Mouse (Mus musculus) layer of hippocampus, postnatal 10 days (tissue): Measurements from ENCODE around the gene Rgs3. TPM values are rescaled to one million over a fixed set of nuclear protein-coding genes. Genes with fewer than 3 reads are reported as not detected.

ENCODE experiments used
- DNase-seq, 2 experiments: peaks; one replicate each; pipeline ENCODE4 v3.0.0; 2021; ENCODE audit warnings: low spot score in 2 of 2
- total RNA-seq, 2 experiments: library from RNA; stranded (reverse); gene quantifications; 2 replicates each; pipeline ENCODE4 v1.2.3; 2021

Gene Rgs3
- total RNA-seq, 2 experiments from 2014 or later: 22.2 to 23.9 TPM

DNA sequence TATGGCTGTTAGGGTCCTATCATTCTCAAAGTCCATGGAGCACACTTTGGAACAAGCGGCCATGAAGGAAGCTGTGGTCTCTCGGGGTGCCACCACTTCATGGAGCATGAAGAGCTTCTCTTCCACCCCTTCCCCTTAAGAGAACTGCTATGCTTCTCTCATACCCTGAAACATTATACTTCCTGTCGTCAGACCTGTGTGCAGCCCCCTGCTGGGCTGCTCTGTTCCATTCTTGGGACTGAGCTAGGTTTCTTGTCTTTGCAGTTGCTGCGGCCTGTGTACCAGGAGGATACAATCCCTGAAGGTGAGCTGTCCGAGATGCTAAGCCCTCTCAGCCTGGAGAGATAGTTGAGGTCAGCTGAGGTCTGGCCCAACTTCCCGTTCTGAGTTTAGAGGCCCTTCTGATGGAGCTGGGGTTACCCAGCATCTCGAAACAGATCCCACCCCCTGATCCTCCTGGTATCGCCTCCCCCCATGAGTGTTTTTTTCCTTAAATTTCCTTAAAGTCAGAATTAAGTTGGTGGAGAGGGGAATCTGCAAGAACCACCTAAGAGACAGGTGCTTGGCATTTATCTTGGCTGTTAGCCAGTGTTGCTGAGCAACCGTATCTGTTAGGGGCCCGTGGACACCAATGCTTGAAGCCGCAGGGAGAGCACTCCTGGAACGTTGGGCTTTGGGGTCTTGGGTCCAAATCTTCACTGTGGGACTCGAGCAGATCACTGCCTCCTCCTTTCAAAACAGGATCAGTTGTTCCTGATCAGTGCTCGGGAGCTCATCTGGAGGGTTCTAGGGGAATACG, 66.8 kb downstream of the Rgs3 start:
- DNase-seq: no peak

DNA sequence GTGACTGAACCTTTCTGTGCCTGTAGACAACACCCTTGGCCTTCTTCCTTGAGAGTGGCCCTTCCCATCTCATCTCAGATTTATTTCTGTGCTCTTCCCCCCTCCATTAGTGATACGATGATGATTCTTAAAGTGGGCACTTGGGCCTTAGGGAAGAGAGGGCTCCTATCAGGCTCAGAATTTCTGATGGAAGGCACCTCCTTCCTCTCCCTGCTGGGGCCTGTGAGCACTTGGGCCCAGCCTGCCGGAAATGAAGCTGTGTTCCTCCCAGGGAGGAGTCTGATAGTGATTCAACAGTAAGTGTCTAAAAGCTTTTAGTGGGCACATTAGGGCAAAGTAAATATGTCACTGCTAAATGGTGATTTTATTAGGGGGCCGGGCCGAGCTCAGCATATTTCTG, 67.7 kb downstream of the Rgs3 start:
- DNase-seq: no peak

DNA sequence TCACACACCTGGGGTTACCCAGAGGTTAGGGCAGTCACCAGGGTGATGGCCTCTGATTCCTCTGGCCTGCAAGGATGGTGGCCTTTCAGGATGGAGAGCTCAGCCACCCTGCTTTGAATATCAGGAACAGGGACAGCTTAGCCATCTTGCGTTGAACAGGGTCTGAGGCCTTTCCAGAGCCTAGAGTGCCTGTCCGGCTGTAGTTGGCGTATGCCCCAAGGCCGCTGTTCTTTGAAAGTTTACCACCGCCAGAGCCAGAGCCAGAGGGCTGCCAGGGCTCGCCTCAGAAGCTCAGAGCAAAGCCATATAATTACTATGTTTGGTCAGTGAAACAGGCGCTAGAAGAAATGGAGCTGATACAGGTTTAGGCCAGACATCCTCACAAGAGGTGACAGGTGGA, 68.9 kb downstream of the Rgs3 start:
- DNase-seq: no peak

GRCm38 (mm10) chr4:62629461-62629860, 69.8 kb downstream of the Rgs3 start:
- DNase-seq: no peak

DNA sequence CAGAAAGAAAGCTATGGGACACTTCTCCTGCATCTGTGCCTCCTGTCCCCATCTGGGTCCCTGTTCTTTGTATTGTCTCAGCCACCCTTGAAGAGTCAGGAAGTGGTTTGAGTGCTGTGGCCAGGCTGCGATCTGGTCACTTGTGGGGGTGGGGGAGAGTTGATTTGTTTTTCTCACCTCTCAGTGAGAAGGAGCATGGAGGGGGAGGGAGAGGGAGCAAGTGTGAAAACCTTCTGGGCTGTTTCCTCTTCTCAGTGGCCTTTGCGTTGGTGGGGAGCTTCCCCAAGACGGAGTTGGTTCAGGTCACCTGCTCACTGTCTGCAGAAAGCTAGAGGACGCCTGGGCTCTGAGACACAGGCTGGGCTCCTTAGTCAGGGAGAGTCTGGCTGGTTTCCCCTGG, 70.3 kb downstream of the Rgs3 start:
- no peak for DNase-seq

DNA sequence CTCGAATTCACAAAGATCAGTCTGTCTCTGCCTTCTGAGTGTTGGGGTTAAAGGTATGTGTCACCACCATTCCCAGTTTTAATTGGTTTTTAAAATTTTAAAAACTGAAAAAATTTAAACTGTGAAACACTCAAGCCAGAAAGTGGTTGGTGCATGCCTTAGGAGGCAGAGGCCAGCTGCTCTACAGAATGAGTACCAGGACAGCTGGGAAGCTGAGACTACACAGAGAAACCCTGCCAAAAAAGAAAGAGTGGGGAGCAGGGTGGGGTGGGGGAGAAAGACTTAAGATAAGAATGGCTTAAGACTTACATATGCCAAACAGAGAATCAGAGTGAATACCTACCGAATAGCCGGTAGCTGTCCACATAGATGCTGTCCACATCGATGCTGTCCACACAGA, 73.6 kb downstream of the Rgs3 start:
- no peak for DNase-seq

- no peak for DNase-seq
Measured at GRCm38 (mm10) chr4:62634054-62634591, 74.5 kb downstream of the Rgs3 start.

- no peak for DNase-seq
Measured at GRCm38 (mm10) chr4:62634840-62635239, 75.2 kb downstream of the Rgs3 start.

DNA sequence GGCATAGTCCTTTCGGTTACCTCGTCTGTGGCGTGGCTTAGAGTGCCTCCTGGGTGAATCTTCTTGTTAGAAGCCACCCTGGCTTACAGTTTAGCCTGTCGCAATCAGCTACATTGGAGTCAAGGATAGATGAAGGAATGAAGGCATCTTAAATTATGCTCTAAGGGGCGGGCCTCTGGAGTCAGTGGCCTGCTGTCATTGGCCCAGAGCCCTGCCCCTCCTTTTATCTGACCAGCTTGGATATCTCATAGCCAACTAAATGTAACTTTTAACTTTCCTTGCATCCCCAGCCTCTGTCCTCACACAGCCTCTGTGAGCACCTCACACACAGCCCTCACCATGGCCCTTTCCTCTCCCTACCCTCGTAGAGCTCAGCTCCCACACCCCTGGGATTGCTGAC, 76.4 kb downstream of the Rgs3 start:
- DNase-seq: no peak

DNA sequence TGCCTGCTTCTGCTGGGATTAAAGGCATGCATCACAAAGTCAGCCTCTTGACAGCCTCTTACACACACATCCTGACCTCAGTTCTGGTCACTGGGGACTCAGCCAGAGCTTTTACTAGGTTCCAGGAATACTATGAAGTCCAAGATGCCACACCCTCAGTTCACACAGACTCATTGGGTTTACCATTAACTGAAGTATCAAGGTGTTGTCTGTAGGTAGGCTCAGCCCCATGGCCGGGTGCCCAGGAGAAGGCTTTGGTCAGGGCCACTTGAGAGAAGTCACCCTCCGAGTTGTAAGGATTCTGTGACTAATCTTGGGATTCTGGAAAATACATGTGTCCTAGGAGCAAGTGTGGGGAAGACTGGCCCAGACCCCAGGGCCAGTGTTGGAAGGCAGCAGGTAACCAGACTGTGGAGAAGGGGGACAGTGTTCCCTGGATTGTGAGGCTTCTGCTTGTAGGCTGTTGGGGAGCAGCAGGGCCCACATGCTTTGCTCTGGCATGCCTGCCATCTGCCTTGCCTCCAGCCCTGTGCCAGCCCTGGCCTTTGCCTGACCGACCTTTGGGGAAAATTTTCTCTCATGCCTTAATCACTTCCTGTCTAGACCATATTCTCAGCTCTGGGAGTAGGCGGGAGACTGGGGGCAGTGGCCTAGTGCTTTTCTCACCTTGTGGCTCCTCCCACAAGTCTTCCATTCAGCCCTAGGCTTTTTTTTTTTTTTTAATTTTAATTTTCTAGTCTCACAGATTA, 78.4 kb downstream of the Rgs3 start:
- DNase-seq: no peak

GRCm38 (mm10) chr4:62640496-62641229, 81.0 kb downstream of the Rgs3 start:
- no peak for DNase-seq

DNA sequence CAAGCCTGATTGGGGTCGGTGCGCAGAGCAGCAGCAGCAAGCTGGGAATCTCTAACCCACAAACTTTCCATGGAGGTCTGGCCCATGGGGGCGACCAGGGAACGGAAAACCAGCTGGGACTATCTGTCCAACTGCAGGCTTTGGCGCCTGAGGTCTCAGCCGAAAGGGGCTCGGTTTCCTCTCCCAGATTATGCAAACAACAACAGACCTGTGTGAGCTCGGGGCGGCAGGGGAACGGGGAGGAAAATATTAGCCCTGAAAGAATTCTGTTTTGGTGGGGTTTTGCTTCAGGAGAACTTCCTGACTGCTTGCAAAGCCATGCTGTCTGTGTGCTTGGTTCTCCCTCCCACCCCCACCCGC, 81.6 kb downstream of the Rgs3 start:
- DNase-seq: no peak

DNA sequence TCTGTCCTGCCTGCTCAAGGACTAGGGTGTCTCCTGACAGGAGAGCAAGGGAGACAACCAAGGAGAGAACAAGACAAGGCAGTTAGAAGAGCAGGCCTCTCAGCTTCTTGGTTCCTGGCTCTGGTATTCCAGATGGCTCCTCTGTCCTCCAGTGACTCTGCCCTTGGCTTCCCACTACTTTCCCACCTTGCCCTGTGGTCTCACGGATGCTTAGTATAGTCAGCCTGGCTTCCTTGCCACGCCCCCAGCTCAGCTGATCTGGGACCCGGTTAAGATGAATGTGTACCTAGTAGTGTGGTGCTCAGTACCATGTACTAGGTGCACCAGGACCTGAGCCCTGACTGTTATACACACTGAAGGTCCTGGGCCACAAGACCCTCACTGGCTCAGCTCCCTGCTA, 82.0 kb downstream of the Rgs3 start:
- no peak for DNase-seq

- DNase-seq: no peak
Measured at GRCm38 (mm10) chr4:62643401-62643800, 83.8 kb downstream of the Rgs3 start.

DNA sequence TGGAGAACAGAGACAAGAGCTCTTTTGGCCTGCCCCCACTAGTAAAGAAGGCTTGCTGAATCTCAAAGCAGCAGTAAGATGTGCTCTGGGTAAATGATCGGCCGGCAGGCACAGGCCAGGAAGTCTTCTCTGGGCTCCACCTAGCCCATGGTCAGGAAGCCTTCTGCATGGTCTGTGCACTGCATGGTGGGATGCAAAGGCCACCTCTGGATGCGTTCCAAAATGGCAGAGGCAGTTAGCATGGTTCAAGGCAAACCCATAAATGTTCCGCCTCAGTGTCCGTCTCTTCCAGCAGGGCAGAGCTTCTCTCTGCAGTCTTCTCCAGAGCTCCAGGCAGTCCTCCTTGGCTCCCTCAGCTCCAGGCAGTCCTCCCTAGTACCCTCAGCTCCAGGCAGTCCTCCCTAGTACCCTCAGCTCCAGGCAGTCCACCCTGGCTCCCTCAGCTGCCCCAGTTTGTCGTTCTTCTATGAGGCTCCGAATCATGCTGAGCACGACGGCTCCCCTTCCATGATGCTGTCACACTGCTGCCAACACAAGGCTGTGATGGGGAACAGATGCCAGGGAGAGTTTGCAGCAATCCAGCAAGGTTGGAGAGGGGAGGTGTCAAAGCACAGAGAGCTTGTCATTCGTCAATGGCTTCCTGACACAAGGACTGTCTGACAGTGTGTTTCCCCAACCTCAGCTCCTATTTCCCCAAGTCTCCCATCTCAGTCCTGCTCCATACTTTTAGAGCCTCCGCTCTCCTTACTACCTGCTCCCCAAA, 84.6 kb downstream of the Rgs3 start:
- DNase-seq: peak; percentile 46 to 48

- no peak for DNase-seq
Measured at GRCm38 (mm10) chr4:62646556-62647248, 87.1 kb downstream of the Rgs3 start.

DNA sequence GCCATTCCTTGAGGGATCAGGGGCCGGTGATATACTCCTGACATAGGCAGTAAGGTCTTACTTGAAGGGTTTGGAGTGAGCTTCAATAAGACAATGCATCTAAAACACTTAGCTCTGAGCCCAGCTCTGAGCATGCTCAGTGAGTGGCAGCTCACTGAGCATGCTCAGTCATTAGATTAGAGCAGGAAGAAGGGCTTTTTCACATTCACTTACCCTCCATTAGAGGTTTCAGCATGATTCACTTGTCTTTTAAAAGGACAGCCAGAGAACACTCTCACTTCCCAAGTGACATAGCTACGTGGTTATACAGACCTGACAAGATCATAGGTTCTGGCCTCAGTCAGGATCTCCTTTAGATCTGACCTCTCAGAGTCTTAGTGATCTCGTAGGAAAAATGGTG, 89.2 kb downstream of the Rgs3 start:
- DNase-seq: no peak

- no peak for DNase-seq
Measured at GRCm38 (mm10) chr4:62649536-62650230, 90.0 kb downstream of the Rgs3 start.

DNA sequence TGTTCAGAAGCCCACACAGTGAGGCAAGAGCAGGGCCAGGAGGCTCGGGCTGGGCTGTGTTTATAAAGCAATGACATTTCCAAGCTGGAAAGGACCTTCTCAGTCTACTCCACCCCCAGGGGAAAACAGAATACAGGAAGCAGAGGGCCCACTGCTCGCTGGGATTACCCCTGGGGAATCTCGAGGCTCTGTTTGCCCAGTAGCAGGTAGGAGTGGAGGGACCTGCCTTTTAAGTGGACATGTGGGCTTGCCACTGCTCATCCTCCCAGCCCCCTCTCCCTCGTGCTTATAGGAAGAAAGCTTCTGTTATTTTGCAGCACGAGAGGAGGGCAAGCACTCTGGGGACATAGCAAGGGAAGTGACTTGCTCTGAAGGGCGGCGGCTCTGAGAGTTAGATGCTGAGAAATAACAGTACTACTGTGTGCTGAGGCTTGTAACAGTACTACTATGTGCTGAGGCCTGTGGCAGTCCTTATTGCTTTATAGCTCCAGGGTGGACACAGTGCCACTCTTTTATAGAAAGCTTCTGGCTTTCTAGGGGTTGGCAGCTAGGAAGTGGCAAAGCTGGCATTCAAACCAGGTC, 91.6 kb downstream of the Rgs3 start:
- DNase-seq: no peak

GRCm38 (mm10) chr4:62652215-62652614, 92.6 kb downstream of the Rgs3 start:
- DNase-seq: no peak
